Mouse (Mus musculus) neural tube, embryonic 15.5 days (tissue): ENCODE results near the gene Slc13a5. TPM values are rescaled to one million over a fixed set of nuclear protein-coding genes. Genes with fewer than 3 reads are reported as not detected.
A peak's percentile ranks its signal among the peaks of the same experiment; 100 is the strongest.

Experiments
- ATAC-seq: fragments of 200-750 bp; cut with Nextera tagmentation; 2 replicates; pipeline ENCODE4 v1.8.0; 2017; ENCODE audit warnings: mild to moderate bottlenecking, moderate TSS enrichment, moderate library complexity; ENCODE audit not compliant: low FRiP score
- H3K27ac ChIP-seq: fragments of 300-500 bp; sonication (generic); replicated peaks from 2 replicates; pipeline ENCODE4 v1.5.1; 2015; ENCODE audit warnings: mild to moderate bottlenecking, inconsistent platforms
- H3K27me3 ChIP-seq: fragments of 300-500 bp; sonication (generic); replicated peaks from 2 replicates; pipeline ENCODE4 v1.6.1; 2015; ENCODE audit warnings: inconsistent platforms
- H3K36me3 ChIP-seq: fragments of 300-500 bp; sonication (generic); 2 replicates; pipeline ENCODE4 v1.6.1; 2015; ENCODE audit warnings: inconsistent platforms
- H3K4me1 ChIP-seq: fragments of 300-500 bp; sonication (generic); 2 replicates; pipeline ENCODE4 v1.6.1; 2015; ENCODE audit warnings: inconsistent platforms
- H3K4me2 ChIP-seq: fragments of 300-500 bp; sonication (generic); 2 replicates; pipeline ENCODE4 v1.6.1; 2015; ENCODE audit warnings: inconsistent platforms, mild to moderate bottlenecking, moderate library complexity
- H3K4me3 ChIP-seq: fragments of 300-500 bp; sonication (generic); replicated peaks from 2 replicates; pipeline ENCODE4 v1.5.1; 2015; ENCODE audit warnings: mild to moderate bottlenecking, inconsistent platforms
- H3K9ac ChIP-seq: fragments of 300-500 bp; sonication (generic); replicated peaks from 2 replicates; pipeline ENCODE4 v1.6.1; 2015; ENCODE audit warnings: mild to moderate bottlenecking, inconsistent platforms
- H3K9me3 ChIP-seq: fragments of 300-500 bp; sonication (generic); replicated peaks from 2 replicates; pipeline ENCODE4 v1.6.1; 2016; ENCODE audit warnings: inconsistent platforms
- WGBS: fragments of 180-500 bp; shearing (Covaris S2); methylation state at CpG from one replicate; pipeline ENCODE4 v1.1.7; 2015; ENCODE audit warnings: mixed read lengths; 5-methylcytosine and 5-hydroxymethylcytosine counted together
- polyA plus RNA-seq: library from polyadenylated mRNA; unstranded; fragments of >200 nt; fragmentation: Nextera tagmentation; extraction: Ambion mirVana; gene quantifications from 2 replicates; pipeline ENCODE4 v1.2.1, GENCODE M21; 2015

The Slc13a5 gene
- polyA plus RNA-seq, 1 experiment from 2014 or later, result 1.8 TPM

- H3K4me3 ChIP-seq, result no peak overlapping the region
- peaks cover 5% of the 10 kb centered on the region; the same call in 1 of the 2 replicates for H3K36me3 ChIP-seq
- no peak overlapping the region for H3K9ac ChIP-seq
- no peak for ATAC-seq
- H3K4me2 ChIP-seq, result no peak overlapping the region
- no peaks in the 10 kb centered on the region for H3K9me3 ChIP-seq
- H3K27me3 ChIP-seq, result no peaks in the 10 kb centered on the region
- no peak overlapping the region for H3K27ac ChIP-seq
- WGBS, result 15% methylated on average over 6 of the region's 6 CpGs
- H3K4me1 ChIP-seq, result peaks cover 21% of the 10 kb centered on the region
These were observed 45.7 kb downstream of the Slc13a5 start for GRCm38 (mm10) chr11:72221278-72221677.

DNA sequence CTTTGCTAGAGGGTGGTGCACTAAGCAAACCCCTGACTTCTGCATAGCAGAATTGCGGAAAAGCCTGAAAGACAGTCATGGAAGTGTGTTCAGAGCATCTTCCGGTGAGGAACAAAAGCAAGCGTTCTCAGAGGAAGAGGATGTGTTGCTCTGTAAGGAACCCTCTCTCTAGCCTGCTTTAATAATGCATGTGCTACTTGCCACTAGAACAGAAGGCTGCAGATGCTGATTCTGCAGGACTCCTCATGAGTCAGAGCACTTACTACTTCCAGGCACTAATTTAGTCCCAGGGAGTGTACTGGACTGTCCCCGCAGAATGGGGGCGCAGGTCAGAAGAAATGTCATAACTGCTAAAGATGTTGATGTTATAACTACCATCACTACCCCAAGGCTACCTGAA, 49.9 kb downstream of the Slc13a5 start:
- no peak for ATAC-seq
- Histone ChIP-seq H3K9me3 (no peaks in the 10 kb centered on the region), H3K27ac (no peak overlapping the region), H3K27me3 (no peaks in the 10 kb centered on the region), H3K36me3 (peaks cover 7% of the 10 kb centered on the region), H3K4me2 (peak overlapping the region; percentile 88), H3K4me3 (peak overlapping the region; percentile 6; the same call in 1 of the 2 replicates), H3K4me1 (peaks cover 26% of the 10 kb centered on the region), H3K9ac (no peak overlapping the region)
- WGBS, result 82% methylated on average over 5 of the region's 5 CpGs

DNA sequence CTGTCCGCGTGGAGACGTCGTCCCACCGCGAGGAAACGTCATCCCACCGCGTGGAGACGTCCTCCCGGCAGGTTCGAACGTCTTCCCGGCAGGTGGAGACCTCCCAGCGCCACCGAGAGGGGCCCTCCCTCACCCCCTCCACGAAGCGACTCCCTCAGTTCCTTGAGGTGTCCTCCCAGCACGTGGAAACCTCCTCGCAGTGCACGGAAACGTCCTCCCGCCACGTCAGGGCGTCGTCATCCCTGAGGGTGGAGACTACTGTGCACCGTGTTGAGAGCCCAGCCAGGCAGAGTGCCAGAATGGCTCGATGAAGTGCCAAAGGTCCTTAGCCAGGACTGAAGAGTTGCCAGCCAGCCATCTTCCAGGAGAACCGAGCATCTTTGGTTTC, 51.6 kb downstream of the Slc13a5 start, which contains the start of gene Med31:
TSS of gene Med31 (minus strand) at position 183 of the 388 bp plus-strand sequence.
- Histone ChIP-seq H3K9ac (peak within 1 kb of the TSS; percentile 75), H3K4me2 (peak within 1 kb of the TSS; percentile 88), H3K27me3 (no peaks in the 10 kb centered on the region), H3K4me1 (peaks cover 26% of the 10 kb centered on the region), H3K36me3 (peaks cover 18% of the 10 kb centered on the region), H3K9me3 (no peaks in the 10 kb centered on the region), H3K27ac (peak within 1 kb of the TSS; percentile 90), H3K4me3 (peak within 1 kb of the TSS; percentile 86)
- 2% methylated on average over 29 of the region's 29 CpGs for WGBS
- ATAC-seq, result peak; percentile 92

DNA sequence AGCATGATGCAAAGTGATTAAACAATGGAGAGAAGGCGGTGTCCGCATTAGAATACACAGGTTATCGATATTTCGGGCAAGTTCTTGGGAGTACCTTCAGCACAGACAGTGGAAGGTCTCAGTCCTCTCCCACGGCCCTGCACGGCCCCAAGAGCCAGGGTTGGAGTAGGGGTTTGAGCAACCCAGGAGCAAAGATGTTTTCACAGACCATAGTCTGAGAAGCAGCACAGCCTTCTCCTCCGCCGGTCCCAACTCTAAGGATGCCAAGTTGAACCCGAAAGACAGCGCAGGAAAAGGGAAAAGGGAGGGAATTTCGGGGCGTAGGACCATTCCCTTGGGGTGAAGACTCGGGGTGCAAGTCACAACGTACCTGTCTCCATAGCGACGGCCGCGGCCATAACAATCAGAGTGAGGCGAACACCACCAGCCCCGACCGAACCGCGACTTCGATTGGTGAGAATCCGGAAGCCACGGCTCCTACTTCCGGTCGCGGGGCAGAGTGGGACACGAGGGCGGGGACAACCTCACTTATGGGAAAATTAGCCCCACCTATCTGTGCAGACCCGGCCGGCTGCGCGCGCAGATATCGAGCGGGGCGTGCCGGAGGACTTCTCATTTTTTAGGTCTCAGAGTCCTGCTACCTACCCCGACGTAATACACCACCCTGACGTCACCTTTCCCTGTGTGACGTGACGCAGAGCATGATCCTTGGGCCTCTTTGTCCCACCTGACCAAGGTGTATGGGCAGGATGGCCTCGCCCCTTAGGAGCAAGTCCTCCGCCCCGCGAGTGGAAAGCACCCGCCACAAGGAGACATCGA, 52.2 kb downstream of the Slc13a5 start:
- peak; percentile 96 for ATAC-seq
- WGBS, result under 1% methylated on average over 50 of the region's 51 CpGs

GRCm38 (mm10) chr11:72207834-72208377, 59.1 kb downstream of the Slc13a5 start:
- no peak for ATAC-seq
- H3K4me3 ChIP-seq, result peak overlapping the region; percentile 84
- H3K36me3 ChIP-seq, result peaks cover 22% of the 10 kb centered on the region
- no peaks in the 10 kb centered on the region for H3K9me3 ChIP-seq
- H3K9ac ChIP-seq, result peak overlapping the region; percentile 87
- peak overlapping the region; percentile 82 for H3K27ac ChIP-seq
- no peaks in the 10 kb centered on the region for H3K27me3 ChIP-seq
- peak overlapping the region; percentile 86 for H3K4me2 ChIP-seq
- peaks cover 38% of the 10 kb centered on the region for H3K4me1 ChIP-seq
- WGBS, result 16% methylated on average over 17 of the region's 17 CpGs

More for the DNA sequence above, 52.2 kb downstream of the Slc13a5 start:
- H3K9ac ChIP-seq, result peak overlapping the region; percentile 75
- no peaks in the 10 kb centered on the region for H3K27me3 ChIP-seq
- H3K9me3 ChIP-seq, result no peaks in the 10 kb centered on the region
- H3K4me3 ChIP-seq, result peak overlapping the region; percentile 86
- H3K4me2 ChIP-seq, result peak overlapping the region; percentile 88
- H3K36me3 ChIP-seq, result peaks cover 24% of the 10 kb centered on the region
- H3K27ac ChIP-seq, result peak overlapping the region; percentile 90
- H3K4me1 ChIP-seq, result peaks cover 26% of the 10 kb centered on the region

DNA sequence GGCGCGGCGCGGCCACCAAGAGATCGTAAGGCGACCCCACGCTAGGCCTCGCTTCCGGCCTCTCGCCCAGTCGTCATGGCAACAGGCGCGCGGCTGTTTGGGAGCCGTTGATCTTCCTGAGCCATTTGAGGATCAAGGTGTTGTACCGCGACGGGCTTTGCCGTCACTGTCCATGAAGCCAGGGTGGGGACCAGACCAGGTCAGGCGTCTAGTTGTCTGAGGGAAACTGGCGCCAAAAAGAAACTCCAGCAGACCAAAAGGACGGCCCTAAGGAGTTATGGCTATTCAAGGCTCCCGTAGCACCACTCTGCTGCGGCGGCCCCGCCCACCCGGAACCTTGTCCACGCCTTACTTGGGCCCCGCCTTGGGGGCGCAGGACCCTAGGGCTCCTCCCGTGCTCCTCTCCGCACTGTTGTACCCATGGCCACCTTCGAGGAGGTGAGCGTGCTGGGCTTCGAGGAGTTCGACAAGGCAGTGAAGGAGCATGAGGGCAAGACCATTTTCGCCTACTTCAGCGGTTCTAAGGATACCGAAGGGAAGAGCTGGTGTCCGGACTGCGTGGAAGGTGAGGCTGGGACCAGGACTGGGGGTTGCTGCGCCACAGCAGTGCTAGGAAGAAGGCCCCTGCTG, 59.7 kb downstream of the Slc13a5 start, which contains the start of the genes 4933427D14Rik and Txndc17:
TSS of gene 4933427D14Rik (minus strand) at position 256 of the 630 bp plus-strand sequence.
TSS of gene Txndc17 (plus strand) at position 344 of the 630 bp plus-strand sequence.
- Histone ChIP-seq H3K4me1 (peaks cover 38% of the 10 kb centered on the region), H3K36me3 (peaks cover 21% of the 10 kb centered on the region), H3K27ac (peak within 1 kb of the TSS; percentile 82), H3K9me3 (no peaks in the 10 kb centered on the region), H3K9ac (peak within 1 kb of the TSS; percentile 87), H3K4me2 (peak within 1 kb of the TSS; percentile 86), H3K27me3 (no peaks in the 10 kb centered on the region), H3K4me3 (peak within 1 kb of the TSS; percentile 84)
- WGBS, result under 1% methylated on average over 42 of the region's 42 CpGs
- peak; percentile 92 for ATAC-seq

- H3K4me3 ChIP-seq, result peak within 1 kb of the TSS; percentile 84
- under 1% methylated on average over 43 of the region's 43 CpGs for WGBS
- peak; percentile 36 for ATAC-seq
These were observed 60.5 kb downstream of the Slc13a5 start, which contains the start of gene Gm43951 for GRCm38 (mm10) chr11:72206341-72207203. Gene Gm43951, minus strand, starts transcription at chr11:72206840.

GRCm38 (mm10) chr11:72205256-72205655, 61.8 kb downstream of the Slc13a5 start:
- WGBS, result 81% methylated on average over 6 of the region's 6 CpGs
- Histone ChIP-seq H3K36me3 (peaks cover 17% of the 10 kb centered on the region), H3K4me2 (peak overlapping the region; percentile 86), H3K4me1 (peaks cover 38% of the 10 kb centered on the region), H3K4me3 (peak overlapping the region; percentile 84), H3K27me3 (no peaks in the 10 kb centered on the region), H3K27ac (no peak overlapping the region), H3K9me3 (no peaks in the 10 kb centered on the region), H3K9ac (peak overlapping the region; percentile 87; the same call in 1 of the 2 replicates)
- no peak for ATAC-seq

More at GRCm38 (mm10) chr11:72206341-72207203, 60.5 kb downstream of the Slc13a5 start, which contains the start of gene Gm43951:
- H3K27me3 ChIP-seq, result no peaks in the 10 kb centered on the region
- no peaks in the 10 kb centered on the region for H3K9me3 ChIP-seq
- peaks cover 38% of the 10 kb centered on the region for H3K4me1 ChIP-seq
- H3K9ac ChIP-seq, result peak within 1 kb of the TSS; percentile 87
- peak within 1 kb of the TSS; percentile 86 for H3K4me2 ChIP-seq
- peaks cover 22% of the 10 kb centered on the region for H3K36me3 ChIP-seq
- H3K27ac ChIP-seq, result peak within 1 kb of the TSS; percentile 82

GRCm38 (mm10) chr11:72203440-72203839, 63.6 kb downstream of the Slc13a5 start:
- no peak overlapping the region for H3K9ac ChIP-seq
- no peaks in the 10 kb centered on the region for H3K9me3 ChIP-seq
- WGBS, result 72% methylated on average over 1 of the region's 1 CpGs
- H3K4me1 ChIP-seq, result peaks cover 32% of the 10 kb centered on the region
- H3K4me3 ChIP-seq, result no peak overlapping the region
- no peak overlapping the region for H3K4me2 ChIP-seq
- peaks cover 17% of the 10 kb centered on the region for H3K36me3 ChIP-seq
- H3K27ac ChIP-seq, result no peak overlapping the region
- H3K27me3 ChIP-seq, result no peaks in the 10 kb centered on the region
- no peak for ATAC-seq

- no peak overlapping the region for H3K9ac ChIP-seq
- 89% methylated on average over 8 of the region's 8 CpGs for WGBS
- H3K4me2 ChIP-seq, result no peak overlapping the region
- no peaks in the 10 kb centered on the region for H3K27me3 ChIP-seq
- no peak for ATAC-seq
- H3K36me3 ChIP-seq, result peaks cover 44% of the 10 kb centered on the region
- no peaks in the 10 kb centered on the region for H3K4me1 ChIP-seq
- no peak overlapping the region for H3K27ac ChIP-seq
- no peaks in the 10 kb centered on the region for H3K9me3 ChIP-seq
- H3K4me3 ChIP-seq, result no peak overlapping the region
These were observed 70.5 kb downstream of the Slc13a5 start for GRCm38 (mm10) chr11:72196506-72196905.
